Mouse (Mus musculus): ENCODE measurements around the gene Oxct1.

GRCm38 (mm10) chr15:3994852-3995447, 31.2 kb upstream of the Oxct1 start:
- TF ChIP-seq CTCF (IDR thresholded peaks at IDR 0.05; ENCODE audit: low read depth) (no peak), EP300 (IDR thresholded peaks at IDR 0.05; ENCODE audit: low read depth) (no peak)
